Mouse (Mus musculus) neural tube, embryonic 12.5 days (tissue): ENCODE measurements around the gene Hist1h2af. TPM values are rescaled to one million over a fixed set of nuclear protein-coding genes. Genes with fewer than 3 reads are reported as not detected.
"Not testable (repeated sequence)": the region's sequence is repeated elsewhere in the genome, so short reads cannot be mapped to it uniquely, and the experiment has no call there.

Experiments
- ATAC-seq: fragments of 200-750 bp; cut with Nextera tagmentation; 2 replicates; pipeline ENCODE4 v1.8.0; 2017; ENCODE audit warnings: low read depth, mild to moderate bottlenecking, moderate TSS enrichment, moderate library complexity; ENCODE audit not compliant: low FRiP score
- H3K27ac ChIP-seq: fragments of 300-500 bp; sonication (generic); 2 replicates; pipeline ENCODE4 v1.5.1; 2016
- H3K27me3 ChIP-seq: fragments of 300-500 bp; sonication (generic); replicated peaks from 2 replicates; pipeline ENCODE4 v1.6.1; 2016; ENCODE audit warnings: mild to moderate bottlenecking
- H3K36me3 ChIP-seq: fragments of 300-500 bp; sonication (generic); 2 replicates; pipeline ENCODE4 v1.6.1; 2016; ENCODE audit warnings: mild to moderate bottlenecking
- H3K4me1 ChIP-seq: fragments of 300-500 bp; sonication (generic); 2 replicates; pipeline ENCODE4 v1.6.1; 2016
- H3K4me2 ChIP-seq: fragments of 300-500 bp; sonication (generic); replicated peaks from 2 replicates; pipeline ENCODE4 v1.6.1; 2016; ENCODE audit warnings: mild to moderate bottlenecking
- H3K4me3 ChIP-seq: fragments of 300-500 bp; sonication (generic); 2 replicates; pipeline ENCODE4 v1.5.1; 2016
- H3K9ac ChIP-seq: fragments of 300-500 bp; sonication (generic); 2 replicates; pipeline ENCODE4 v1.6.1; 2016; ENCODE audit warnings: mild to moderate bottlenecking
- H3K9me3 ChIP-seq: fragments of 300-500 bp; sonication (generic); 2 replicates; pipeline ENCODE4 v1.6.1; 2016; ENCODE audit warnings: mild to moderate bottlenecking
- WGBS: fragments of 180-500 bp; shearing (Covaris S2); methylation state at CpG from one replicate; pipeline ENCODE4 v1.1.7; 2016; 5-methylcytosine and 5-hydroxymethylcytosine counted together
- polyA plus RNA-seq: library from polyadenylated mRNA; unstranded; fragments of >200 nt; fragmentation: Nextera tagmentation; extraction: Ambion mirVana; gene quantifications from 2 replicates; pipeline ENCODE4 v1.2.1, GENCODE M21; 2016

The Hist1h2af gene
- polyA plus RNA-seq, 1 experiment from 2014 or later: 5.6 TPM

DNA sequence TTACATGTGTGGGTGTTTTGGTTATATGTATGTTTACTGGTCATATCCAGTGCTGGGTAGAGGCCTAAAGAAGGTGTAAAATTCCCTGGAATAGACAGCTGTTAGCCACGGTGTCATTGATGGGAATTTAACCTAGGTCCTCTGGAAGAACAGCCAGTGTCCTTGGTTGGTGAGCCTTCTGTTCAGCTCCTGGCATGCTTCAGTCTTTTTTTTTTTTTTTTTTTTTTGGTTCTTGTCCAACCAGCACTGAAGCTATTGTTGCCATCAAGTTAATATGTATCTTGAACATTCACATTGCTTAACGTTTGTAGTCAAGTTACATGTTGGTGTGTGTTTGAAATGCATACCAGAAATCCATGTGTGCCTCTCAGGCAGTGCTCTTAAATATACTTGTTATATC lies 30.8 kb downstream of the Hist1h2af start:
- Histone ChIP-seq H3K9me3 (no peaks in the 10 kb centered on the region), H3K4me3 (no peak overlapping the region), H3K9ac (no peak overlapping the region), H3K4me2 (no peak overlapping the region), H3K36me3 (no peaks in the 10 kb centered on the region), H3K4me1 (no peaks in the 10 kb centered on the region), H3K27ac (no peak overlapping the region), H3K27me3 (no peaks in the 10 kb centered on the region)
- no peak for ATAC-seq
- 92% methylated on average over 2 of the region's 2 CpGs for WGBS

DNA sequence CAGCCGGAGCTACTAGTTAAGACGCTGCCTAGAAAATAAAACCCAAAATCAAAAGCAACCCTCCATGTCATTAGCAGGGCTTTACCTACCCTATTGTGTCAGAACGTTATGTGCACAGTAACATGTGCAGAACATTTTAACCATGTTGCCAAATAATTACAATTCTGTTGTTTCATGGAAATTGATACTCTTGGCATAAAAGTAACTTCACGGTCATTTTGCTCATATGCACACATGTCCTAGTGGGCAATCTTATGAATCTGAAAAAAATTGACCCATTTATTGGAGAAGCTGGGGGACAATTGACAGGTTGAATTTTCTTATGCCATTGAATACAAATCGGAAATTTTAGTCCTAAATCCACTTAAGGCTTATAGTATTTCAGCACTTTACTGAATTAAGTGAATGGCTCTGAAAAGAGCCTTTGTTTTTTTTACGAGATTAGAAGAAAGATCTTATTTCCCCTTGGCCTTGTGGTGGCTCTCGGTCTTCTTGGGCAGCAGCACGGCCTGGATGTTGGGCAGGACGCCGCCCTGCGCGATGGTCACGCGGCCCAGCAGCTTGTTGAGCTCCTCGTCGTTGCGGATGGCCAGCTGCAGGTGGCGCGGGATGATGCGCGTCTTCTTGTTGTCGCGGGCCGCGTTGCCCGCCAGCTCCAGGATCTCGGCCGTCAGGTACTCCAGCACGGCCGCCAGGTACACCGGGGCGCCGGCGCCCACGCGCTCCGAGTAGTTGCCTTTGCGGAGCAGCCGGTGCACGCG lies 36.7 kb downstream of the Hist1h2af start:
- H3K4me2 ChIP-seq: peak overlapping the region; percentile 72
- H3K4me1 ChIP-seq: peaks cover 18% of the 10 kb centered on the region
- 2% methylated on average over 29 of the region's 41 CpGs for WGBS
- peak overlapping the region; percentile 34 for H3K4me3 ChIP-seq
- not testable (repeated sequence) for H3K27me3 ChIP-seq, H3K9me3 ChIP-seq, H3K36me3 ChIP-seq
- H3K27ac ChIP-seq: peak overlapping the region; percentile 85
- H3K9ac ChIP-seq: peak overlapping the region; percentile 40; the same call in 1 of the 2 replicates
- ATAC-seq: peak; percentile 18

DNA sequence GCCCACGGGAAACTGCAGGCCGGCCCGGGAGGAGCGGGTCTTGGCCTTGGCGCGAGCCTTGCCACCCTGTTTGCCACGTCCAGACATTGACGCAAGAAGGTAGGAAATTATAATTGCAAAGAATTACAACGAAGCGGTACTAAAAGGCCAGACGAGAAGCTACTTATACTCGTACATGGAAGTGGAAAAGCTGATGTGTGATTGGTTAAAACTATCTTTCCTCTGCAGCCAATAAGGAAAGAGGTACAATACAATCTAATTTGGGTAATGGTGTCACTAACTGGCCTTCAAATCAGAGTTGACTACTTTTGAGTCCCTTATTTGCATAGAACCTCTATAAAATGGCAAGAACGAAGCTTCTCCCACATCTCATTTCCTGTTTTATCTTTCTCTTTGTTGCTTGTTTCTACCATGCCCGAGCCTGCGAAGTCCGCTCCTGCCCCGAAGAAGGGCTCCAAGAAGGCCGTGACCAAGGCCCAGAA lies 37.4 kb downstream of the Hist1h2af start, which contains the start of the genes Hist1h2ae and Hist1h2bg:
Gene Hist1h2ae, minus strand, starts transcription at position 199 of the 482 bp plus-strand sequence.
Gene Hist1h2bg, plus strand, starts transcription at position 375 of the 482 bp plus-strand sequence.
- Histone ChIP-seq H3K4me1 (peaks cover 18% of the 10 kb centered on the region), H3K4me2 (peak within 1 kb of the TSS; percentile 72), H3K36me3 (no peaks in the 10 kb centered on the region), H3K27me3 (no peaks in the 10 kb centered on the region), H3K4me3 (peak within 1 kb of the TSS; percentile 43), H3K9me3 (no peaks in the 10 kb centered on the region), H3K9ac (peak within 1 kb of the TSS; percentile 61), H3K27ac (peak within 1 kb of the TSS; percentile 86)
- peak; percentile 88 for ATAC-seq
- 0% methylated on average over 18 of the region's 18 CpGs for WGBS

DNA sequence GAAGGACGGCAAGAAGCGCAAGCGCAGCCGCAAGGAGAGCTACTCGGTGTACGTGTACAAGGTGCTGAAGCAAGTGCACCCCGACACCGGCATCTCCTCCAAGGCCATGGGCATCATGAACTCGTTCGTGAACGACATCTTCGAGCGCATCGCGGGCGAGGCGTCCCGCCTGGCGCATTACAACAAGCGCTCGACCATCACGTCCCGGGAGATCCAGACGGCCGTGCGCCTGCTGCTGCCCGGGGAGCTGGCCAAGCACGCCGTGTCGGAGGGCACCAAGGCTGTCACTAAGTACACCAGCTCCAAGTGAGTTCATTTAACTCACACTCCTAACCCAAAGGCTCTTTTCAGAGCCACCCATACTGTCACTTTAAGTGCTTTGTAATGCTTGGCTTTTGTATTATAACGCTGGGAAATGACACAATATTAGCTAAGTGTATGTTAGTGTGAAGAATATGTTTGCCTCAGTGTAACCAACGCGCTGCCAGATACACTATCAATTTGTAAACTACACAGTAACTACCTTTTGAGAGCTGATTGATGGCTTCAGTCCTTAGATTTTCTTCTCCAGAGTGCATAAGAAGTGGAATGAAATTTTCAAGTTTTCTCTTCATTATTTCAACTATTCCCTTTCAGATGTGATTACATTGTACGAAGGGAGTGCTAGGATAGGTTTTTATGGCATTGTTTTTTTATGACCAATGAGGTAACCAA lies 38.0 kb downstream of the Hist1h2af start:
- Histone ChIP-seq H3K9ac (peak overlapping the region; percentile 61), H3K4me2 (peak overlapping the region; percentile 72), H3K27ac (peak overlapping the region; percentile 86), H3K4me3 (peak overlapping the region; percentile 43), H3K4me1 (peaks cover 22% of the 10 kb centered on the region)
- not testable (repeated sequence) for H3K36me3 ChIP-seq, H3K9me3 ChIP-seq, H3K27me3 ChIP-seq, ATAC-seq
- WGBS: under 1% methylated on average over 16 of the region's 34 CpGs

DNA sequence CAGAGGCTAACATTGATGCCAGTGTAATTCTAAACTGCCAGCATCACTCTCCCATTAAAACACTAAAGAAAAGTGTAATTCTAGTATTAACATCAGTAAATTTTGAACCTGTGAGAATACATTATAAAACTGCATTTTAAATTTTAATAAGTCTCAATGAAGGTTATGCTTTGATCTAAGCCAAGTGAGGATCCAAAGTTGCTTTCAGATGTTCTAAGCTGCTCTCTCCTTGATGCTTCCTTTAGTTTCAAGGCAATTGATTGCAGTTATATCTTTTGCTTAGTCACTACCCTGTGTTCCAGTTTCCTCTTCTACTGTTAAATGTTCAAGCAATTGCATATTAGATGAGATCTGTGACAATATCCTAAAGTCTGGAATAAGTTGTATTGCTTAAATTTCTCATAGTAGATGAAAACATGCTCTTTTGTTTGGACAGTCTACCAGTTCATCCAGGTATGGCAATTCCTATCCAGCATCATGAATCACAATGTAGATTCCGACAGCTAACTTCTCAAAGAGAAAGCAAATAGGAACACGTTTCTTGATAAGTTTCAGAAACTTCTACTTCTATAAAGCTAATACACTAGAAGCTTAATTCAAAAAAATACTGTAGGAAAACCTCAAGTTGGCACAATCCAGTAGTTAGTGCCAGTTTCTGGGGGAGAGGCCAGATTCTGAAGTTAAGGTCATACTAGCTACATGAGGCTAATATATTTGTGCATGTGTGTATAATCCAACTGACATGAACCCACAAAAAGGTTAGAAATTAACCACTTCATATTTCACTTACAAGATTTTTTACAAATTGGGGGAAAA lies 38.7 kb downstream of the Hist1h2af start:
- Histone ChIP-seq H3K4me2 (peak overlapping the region; percentile 72), H3K9me3 (no peaks in the 10 kb centered on the region), H3K9ac (peak overlapping the region; percentile 61), H3K4me1 (peaks cover 28% of the 10 kb centered on the region), H3K27ac (peak overlapping the region; percentile 86; the same call in 1 of the 2 replicates), H3K4me3 (peak overlapping the region; percentile 43), H3K27me3 (no peaks in the 10 kb centered on the region), H3K36me3 (no peaks in the 10 kb centered on the region)
- WGBS: 53% methylated on average over 2 of the region's 2 CpGs
- ATAC-seq: no peak

DNA sequence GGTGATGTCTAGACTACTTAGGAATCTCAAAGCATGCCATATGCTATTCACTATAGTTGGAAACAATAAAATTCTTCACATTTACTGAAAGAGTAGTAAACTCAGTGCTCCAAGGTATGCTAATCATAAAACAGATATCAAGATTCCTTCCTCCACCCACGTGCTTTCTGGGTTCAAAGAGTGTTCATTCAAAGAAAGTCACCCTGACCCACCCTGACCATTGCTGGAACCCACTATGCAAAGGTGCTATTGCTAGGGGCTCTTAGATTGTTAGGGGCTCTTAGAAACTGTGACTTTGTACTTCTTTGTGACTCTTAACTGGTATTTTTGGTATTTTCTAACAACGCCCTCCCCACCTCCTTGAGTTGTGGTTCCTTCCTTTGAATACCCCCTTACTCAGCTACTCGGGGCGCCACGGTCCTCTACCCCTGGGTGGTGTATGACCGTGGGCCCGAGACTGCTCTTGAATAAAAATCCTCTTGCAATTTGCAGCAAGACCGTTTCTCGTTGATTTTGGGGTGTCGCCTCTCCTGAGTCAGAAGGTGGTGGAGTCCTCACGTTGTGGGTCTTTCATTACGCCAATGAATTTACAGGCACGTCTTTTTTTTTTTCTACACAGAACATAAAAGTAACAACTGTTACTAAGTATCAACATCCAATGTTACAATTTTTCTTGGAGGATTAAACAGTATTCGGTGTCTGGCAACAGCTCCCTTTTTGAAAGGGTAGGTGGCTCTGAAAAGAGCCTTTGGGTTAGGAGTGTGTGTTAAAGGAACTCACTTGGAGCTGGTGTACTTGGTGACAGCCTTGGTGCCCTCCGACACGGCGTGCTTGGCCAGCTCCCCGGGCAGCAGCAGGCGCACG lies 39.6 kb downstream of the Hist1h2af start:
- peak overlapping the region; percentile 25 for H3K4me3 ChIP-seq

DNA sequence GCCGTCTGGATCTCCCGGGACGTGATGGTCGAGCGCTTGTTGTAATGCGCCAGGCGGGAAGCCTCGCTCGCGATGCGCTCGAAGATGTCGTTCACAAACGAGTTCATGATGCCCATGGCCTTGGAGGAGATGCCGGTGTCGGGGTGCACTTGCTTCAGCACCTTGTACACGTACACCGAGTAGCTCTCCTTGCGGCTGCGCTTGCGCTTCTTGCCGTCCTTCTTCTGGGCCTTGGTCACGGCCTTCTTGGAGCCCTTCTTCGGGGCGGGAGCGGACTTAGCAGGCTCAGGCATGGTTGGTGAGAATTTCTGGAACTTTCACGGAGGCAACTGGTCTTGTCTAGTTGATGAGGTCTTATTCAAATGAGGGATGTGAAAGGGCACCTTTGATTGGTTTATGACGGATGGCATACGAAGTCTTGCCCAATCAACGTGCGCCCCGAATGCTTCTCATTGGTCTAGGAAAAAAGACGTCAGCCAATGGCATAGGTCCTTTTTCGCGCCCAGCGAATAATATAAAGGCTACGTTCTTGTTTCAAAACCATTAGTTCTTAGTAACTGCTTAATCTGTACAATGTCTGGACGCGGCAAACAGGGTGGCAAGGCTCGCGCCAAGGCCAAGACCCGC lies 40.3 kb downstream of the Hist1h2af start, which contains the start of the genes Hist1h2bf and Hist1h2ad:
Gene Hist1h2bf, minus strand, starts transcription at position 299 of the 627 bp plus-strand sequence.
Gene Hist1h2ad, plus strand, starts transcription at position 484 of the 627 bp plus-strand sequence.
- not testable (repeated sequence) for H3K36me3 ChIP-seq, H3K27me3 ChIP-seq, H3K9me3 ChIP-seq
- Histone ChIP-seq H3K9ac (peak within 1 kb of the TSS; percentile 47), H3K4me1 (peaks cover 28% of the 10 kb centered on the region), H3K4me2 (peak within 1 kb of the TSS; percentile 72), H3K4me3 (peak within 1 kb of the TSS; percentile 25), H3K27ac (peak within 1 kb of the TSS; percentile 62)
- under 1% methylated on average over 42 of the region's 42 CpGs for WGBS
- ATAC-seq: peak; percentile 90

More for the DNA sequence above, 39.6 kb downstream of the Hist1h2af start:
- Histone ChIP-seq H3K9ac (peak overlapping the region; percentile 47), H3K4me1 (peaks cover 28% of the 10 kb centered on the region), H3K4me2 (peak overlapping the region; percentile 72), H3K27ac (peak overlapping the region; percentile 62)
- not testable (repeated sequence) for H3K36me3 ChIP-seq, H3K9me3 ChIP-seq, H3K27me3 ChIP-seq, ATAC-seq
- 13% methylated on average over 20 of the region's 20 CpGs for WGBS

DNA sequence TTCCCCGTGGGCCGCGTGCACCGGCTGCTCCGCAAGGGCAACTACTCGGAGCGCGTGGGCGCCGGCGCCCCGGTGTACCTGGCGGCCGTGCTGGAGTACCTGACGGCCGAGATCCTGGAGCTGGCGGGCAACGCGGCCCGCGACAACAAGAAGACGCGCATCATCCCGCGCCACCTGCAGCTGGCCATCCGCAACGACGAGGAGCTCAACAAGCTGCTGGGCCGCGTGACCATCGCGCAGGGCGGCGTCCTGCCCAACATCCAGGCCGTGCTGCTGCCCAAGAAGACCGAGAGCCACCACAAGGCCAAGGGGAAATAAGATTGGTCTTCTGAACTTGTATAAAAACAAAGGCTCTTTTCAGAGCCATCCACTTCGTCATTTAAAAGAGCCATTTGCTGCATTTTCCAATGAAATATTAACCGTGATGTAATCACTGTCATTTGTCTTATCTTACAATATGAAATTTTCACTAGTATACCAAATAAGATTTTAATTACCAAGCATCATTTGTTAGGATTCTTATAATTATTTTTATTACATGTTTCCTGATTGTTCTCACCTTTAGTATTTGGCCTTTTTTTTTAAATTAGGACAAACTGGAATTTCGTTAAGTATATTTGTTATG lies 41.0 kb downstream of the Hist1h2af start:
- not testable (repeated sequence) for H3K27me3 ChIP-seq, H3K27ac ChIP-seq, H3K9me3 ChIP-seq, H3K36me3 ChIP-seq
- Histone ChIP-seq H3K4me3 (peak overlapping the region; percentile 25; the same call in 1 of the 2 replicates), H3K9ac (peak overlapping the region; percentile 45; the same call in 1 of the 2 replicates), H3K4me2 (peak overlapping the region; percentile 72), H3K4me1 (peaks cover 28% of the 10 kb centered on the region)
- peak; percentile 5 for ATAC-seq
- WGBS: 1% methylated on average over 11 of the region's 39 CpGs

DNA sequence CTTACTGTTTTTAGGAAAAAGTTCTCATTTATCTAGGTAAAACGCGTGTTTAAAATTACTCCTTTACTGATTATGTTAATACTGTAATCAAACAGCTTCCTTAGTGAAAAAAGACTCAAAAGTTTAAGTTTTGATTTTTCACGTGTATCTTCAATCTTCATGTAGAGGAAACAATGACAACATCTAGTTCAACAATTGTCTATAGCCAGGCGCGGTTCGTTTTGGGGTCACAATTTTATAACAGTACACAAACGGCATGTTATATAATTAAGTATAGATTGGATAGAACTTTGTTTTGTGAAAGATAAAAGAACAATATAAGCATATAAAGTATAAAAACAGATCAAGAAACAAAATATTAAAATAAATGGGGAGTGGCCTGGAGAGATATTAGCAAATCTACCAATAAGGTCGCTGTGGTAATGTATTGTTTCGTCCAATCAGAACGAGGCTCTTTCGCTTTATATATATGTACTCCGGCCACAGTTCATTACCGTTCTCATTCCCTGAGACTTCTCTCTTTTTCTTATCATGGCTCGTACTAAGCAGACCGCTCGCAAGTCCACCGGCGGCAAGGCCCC lies 41.7 kb downstream of the Hist1h2af start, which contains the start of gene Hist1h3d:
Gene Hist1h3d, plus strand, starts transcription at position 493 of the 581 bp plus-strand sequence.
- H3K27ac ChIP-seq: peak within 1 kb of the TSS; percentile 51; the same call in 1 of the 2 replicates
- peak within 1 kb of the TSS; percentile 41 for H3K4me3 ChIP-seq
- peak; percentile 51 for ATAC-seq
- WGBS: under 1% methylated on average over 18 of the region's 18 CpGs
- peak within 1 kb of the TSS; percentile 62 for H3K4me2 ChIP-seq
- no peaks in the 10 kb centered on the region for H3K36me3 ChIP-seq
- peak within 1 kb of the TSS; percentile 65 for H3K9ac ChIP-seq
- H3K4me1 ChIP-seq: peaks cover 24% of the 10 kb centered on the region
- no peaks in the 10 kb centered on the region for H3K9me3 ChIP-seq
- no peaks in the 10 kb centered on the region for H3K27me3 ChIP-seq

DNA sequence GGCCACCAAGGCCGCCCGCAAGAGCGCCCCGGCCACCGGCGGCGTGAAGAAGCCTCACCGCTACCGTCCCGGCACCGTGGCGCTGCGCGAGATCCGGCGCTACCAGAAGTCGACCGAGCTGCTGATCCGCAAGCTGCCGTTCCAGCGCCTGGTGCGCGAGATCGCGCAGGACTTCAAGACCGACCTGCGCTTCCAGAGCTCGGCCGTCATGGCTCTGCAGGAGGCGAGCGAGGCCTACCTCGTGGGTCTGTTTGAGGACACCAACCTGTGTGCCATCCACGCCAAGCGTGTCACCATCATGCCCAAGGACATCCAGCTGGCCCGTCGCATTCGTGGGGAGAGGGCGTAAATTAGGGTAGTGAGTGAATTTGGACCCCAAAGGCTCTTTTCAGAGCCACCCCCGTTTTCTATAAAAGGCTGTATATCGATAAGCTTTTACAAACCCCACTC lies 42.2 kb downstream of the Hist1h2af start:
- 2% methylated on average over 19 of the region's 40 CpGs for WGBS

More for the DNA sequence above, 42.2 kb downstream of the Hist1h2af start:
- H3K27ac ChIP-seq: peak overlapping the region; percentile 51; the same call in 1 of the 2 replicates
- not testable (repeated sequence) for H3K36me3 ChIP-seq, ATAC-seq, H3K27me3 ChIP-seq, H3K9me3 ChIP-seq
- H3K4me1 ChIP-seq: peaks cover 24% of the 10 kb centered on the region
- H3K4me3 ChIP-seq: peak overlapping the region; percentile 41
- peak overlapping the region; percentile 65 for H3K9ac ChIP-seq
- H3K4me2 ChIP-seq: peak overlapping the region; percentile 62
